Mouse (Mus musculus) midbrain, embryonic 16.5 days (tissue): ENCODE data around the gene Greb1. TPM values are rescaled to one million over a fixed set of nuclear protein-coding genes. Genes with fewer than 3 reads are reported as not detected.

Experiments
- ATAC-seq: fragments of 200-750 bp; cut with Nextera tagmentation; 2 replicates; pipeline ENCODE4 v1.8.0; 2017; ENCODE audit warnings: moderate TSS enrichment
- H3K27ac ChIP-seq: fragments of 300-500 bp; sonication (generic); 2 replicates; pipeline ENCODE4 v1.5.1; 2014; ENCODE audit warnings: mild to moderate bottlenecking, low read length, mixed read lengths
- H3K27me3 ChIP-seq: fragments of 300-500 bp; sonication (generic); 2 replicates; pipeline ENCODE4 v1.6.1; 2014; ENCODE audit warnings: low read depth, low read length, mixed read lengths; ENCODE audit not compliant: control insufficient read depth, insufficient read depth
- H3K36me3 ChIP-seq: fragments of 300-500 bp; sonication (generic); 2 replicates; pipeline ENCODE4 v1.6.1; 2014; ENCODE audit warnings: mild to moderate bottlenecking, low read length, moderate library complexity, mixed read lengths; ENCODE audit not compliant: control insufficient read depth, insufficient read depth
- H3K4me1 ChIP-seq: fragments of 300-500 bp; sonication (generic); 2 replicates; pipeline ENCODE4 v1.6.1; 2014; ENCODE audit warnings: mild to moderate bottlenecking, low read length, mixed read lengths; ENCODE audit not compliant: control insufficient read depth, insufficient read depth
- H3K4me2 ChIP-seq: fragments of 300-500 bp; sonication (generic); 2 replicates; pipeline ENCODE4 v1.6.1; 2014; ENCODE audit warnings: mild to moderate bottlenecking, low read length, mixed read lengths
- H3K4me3 ChIP-seq: fragments of 300-500 bp; sonication (generic); 2 replicates; pipeline ENCODE4 v1.5.1; 2014; ENCODE audit warnings: low read depth, mild to moderate bottlenecking, low read length, moderate library complexity, mixed read lengths
- H3K9ac ChIP-seq: fragments of 300-500 bp; sonication (generic); 2 replicates; pipeline ENCODE4 v1.6.1; 2014; ENCODE audit warnings: low read depth, low read length, mixed read lengths
- H3K9me3 ChIP-seq: fragments of 300-500 bp; sonication (generic); replicated peaks from 2 replicates; pipeline ENCODE4 v1.6.1; 2014; ENCODE audit warnings: mild to moderate bottlenecking, low read length, mixed read lengths; ENCODE audit not compliant: control insufficient read depth, poor library complexity, severe bottlenecking
- WGBS: fragments of 180-500 bp; shearing (Covaris S2); extraction: QIAGEN DNeasy Blood & Tissue Kit; methylation state at CpG from one replicate; pipeline ENCODE4 v1.1.7; 2014; 5-methylcytosine and 5-hydroxymethylcytosine counted together
- polyA plus RNA-seq: library from polyadenylated mRNA; unstranded; fragments of >200 nt; fragmentation: Nextera tagmentation; extraction: Ambion mirVana; gene quantifications from 2 replicates; pipeline ENCODE4 v1.2.1, GENCODE M21; 2015

Greb1 gene
- polyA plus RNA-seq, 1 experiment from 2014 or later, result 0.98 TPM

DNA sequence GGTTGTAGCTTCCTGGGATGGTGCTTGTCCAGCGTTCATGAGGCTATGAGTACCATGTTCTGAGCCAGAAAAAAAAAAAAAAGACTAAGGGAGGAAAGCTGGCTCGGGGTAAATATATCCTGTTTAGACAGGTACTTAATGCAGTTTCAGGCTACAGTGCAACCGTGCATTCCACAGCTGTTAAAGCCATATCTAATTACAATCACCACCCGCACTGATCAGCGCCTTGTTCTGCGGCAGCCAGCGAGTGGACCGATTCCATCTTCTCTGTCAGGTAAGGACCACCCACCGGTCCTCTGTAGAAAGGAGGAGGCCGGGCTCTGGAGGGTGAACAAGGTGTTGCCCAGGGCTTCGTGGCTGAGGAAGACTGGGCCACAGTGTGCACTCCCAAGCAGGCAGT lies 34.0 kb upstream of the Greb1 start:
- no peak overlapping the region for H3K27ac ChIP-seq
- H3K4me2 ChIP-seq, result no peak overlapping the region
- no peaks in the 10 kb centered on the region for H3K36me3 ChIP-seq
- no peak overlapping the region for H3K4me3 ChIP-seq
- H3K9ac ChIP-seq, result no peak overlapping the region
- H3K4me1 ChIP-seq, result no peaks in the 10 kb centered on the region
- H3K9me3 ChIP-seq, result peaks cover 4% of the 10 kb centered on the region; the same call in 1 of the 2 replicates
- H3K27me3 ChIP-seq, result no peaks in the 10 kb centered on the region
- WGBS, result 76% methylated on average over 11 of the region's 11 CpGs
- ATAC-seq, result no peak

DNA sequence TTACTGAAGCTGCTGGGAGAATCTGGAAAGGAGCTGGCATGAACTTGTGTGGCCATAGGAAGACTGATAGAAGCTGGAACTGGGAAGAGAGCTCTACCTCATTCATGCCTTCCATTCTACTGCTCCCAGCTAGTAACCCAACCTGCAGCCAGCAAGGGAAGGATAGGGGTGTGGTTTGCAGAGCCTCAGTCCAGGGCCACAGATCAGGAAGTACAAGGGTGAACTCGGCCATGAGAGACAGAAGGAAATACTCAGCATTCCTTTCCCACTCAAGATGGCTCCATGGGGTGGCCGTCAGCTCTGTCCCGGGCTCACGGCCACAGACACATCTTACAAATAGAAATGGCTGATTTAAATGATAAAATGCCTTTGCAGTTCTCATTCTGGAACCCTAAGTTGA lies 30.4 kb upstream of the Greb1 start:
- H3K9me3 ChIP-seq, result no peaks in the 10 kb centered on the region
- H3K9ac ChIP-seq, result no peak overlapping the region
- H3K27me3 ChIP-seq, result no peaks in the 10 kb centered on the region
- WGBS, result 80% methylated on average over 4 of the region's 4 CpGs
- H3K4me2 ChIP-seq, result no peak overlapping the region
- H3K27ac ChIP-seq, result no peak overlapping the region
- H3K4me1 ChIP-seq, result no peaks in the 10 kb centered on the region
- H3K4me3 ChIP-seq, result no peak overlapping the region
- no peak for ATAC-seq
- H3K36me3 ChIP-seq, result 0 out of 2 replicates have a peak, but pooled peaks cover 2% of the 10 kb centered on the region

DNA sequence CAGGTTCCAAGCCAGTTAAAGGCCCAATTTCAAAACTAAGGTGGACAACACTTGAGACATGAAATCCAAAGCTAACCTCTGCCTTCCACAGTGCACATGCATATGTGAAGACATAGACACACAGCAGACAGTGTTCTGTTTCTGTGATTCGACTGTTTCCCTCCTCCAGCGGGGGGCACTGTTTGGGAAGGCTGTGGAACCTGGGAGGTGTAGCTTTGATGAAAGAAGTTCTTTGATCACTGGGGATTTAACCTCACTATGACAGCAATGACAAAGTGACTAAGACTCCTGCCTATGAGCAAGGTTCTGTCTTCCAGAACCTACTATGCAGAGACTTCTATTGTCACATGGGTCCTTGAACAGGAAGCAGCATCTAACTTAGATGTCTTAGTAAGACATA lies 29.1 kb upstream of the Greb1 start:
- no peak overlapping the region for H3K4me3 ChIP-seq
- no peaks in the 10 kb centered on the region for H3K27me3 ChIP-seq
- no peak overlapping the region for H3K9ac ChIP-seq
- no peaks in the 10 kb centered on the region for H3K4me1 ChIP-seq
- no peak overlapping the region for H3K4me2 ChIP-seq
- peaks cover 9% of the 10 kb centered on the region; the same call in 1 of the 2 replicates for H3K36me3 ChIP-seq
- no peak for ATAC-seq
- 83% methylated on average over 2 of the region's 2 CpGs for WGBS
- H3K9me3 ChIP-seq, result no peaks in the 10 kb centered on the region
- no peak overlapping the region for H3K27ac ChIP-seq

DNA sequence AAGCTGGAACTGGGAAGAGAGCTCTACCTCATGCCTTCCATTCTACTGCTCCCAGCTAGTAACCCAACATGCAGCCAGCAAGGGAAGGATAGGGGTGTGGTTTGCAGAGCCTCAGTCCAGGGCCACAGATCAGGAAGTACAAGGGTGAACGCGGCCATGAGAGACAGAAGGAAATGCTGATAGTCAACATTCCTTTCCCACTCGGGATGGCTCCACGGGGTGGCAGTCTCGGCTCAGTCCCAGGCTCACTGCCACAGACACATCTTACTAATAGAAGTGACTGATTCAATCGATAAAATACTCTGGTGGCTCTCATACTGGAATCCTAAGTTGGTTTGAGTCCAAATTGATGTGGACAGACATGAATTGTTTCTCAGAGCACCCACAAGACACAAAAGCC lies 27.8 kb upstream of the Greb1 start:
- Histone ChIP-seq H3K36me3 (peaks cover 13% of the 10 kb centered on the region; the same call in 1 of the 2 replicates), H3K27ac (no peak overlapping the region), H3K4me3 (no peak overlapping the region), H3K4me1 (no peaks in the 10 kb centered on the region), H3K4me2 (no peak overlapping the region), H3K9ac (no peak overlapping the region), H3K27me3 (no peaks in the 10 kb centered on the region), H3K9me3 (no peaks in the 10 kb centered on the region)
- no peak for ATAC-seq
- WGBS, result 82% methylated on average over 6 of the region's 6 CpGs

DNA sequence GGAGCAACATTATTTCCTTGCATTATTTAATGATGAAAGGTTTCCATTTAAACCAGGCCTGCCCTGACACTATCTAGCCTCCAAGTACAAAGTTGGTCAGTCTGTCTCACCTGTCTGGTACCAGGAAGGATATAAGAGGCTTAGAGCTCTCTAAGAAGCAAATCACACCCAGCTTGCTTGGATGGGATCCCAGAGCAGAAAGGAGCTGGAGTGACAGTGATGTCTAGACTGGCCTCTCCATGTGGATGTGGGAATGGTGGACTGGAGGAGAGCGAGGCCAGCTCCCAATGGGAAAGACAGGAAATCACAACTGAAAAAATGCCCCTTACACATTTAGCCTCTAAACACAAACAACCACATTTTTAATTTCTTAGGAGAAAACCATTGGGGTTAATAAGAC lies 23.0 kb upstream of the Greb1 start:
- Histone ChIP-seq H3K9me3 (no peaks in the 10 kb centered on the region), H3K4me2 (no peak overlapping the region), H3K27me3 (no peaks in the 10 kb centered on the region), H3K9ac (no peak overlapping the region), H3K4me1 (peaks cover 1% of the 10 kb centered on the region; the same call in 1 of the 2 replicates), H3K27ac (no peak overlapping the region), H3K36me3 (peaks cover 23% of the 10 kb centered on the region), H3K4me3 (no peak overlapping the region)
- 89% methylated on average over 1 of the region's 1 CpGs for WGBS
- no peak for ATAC-seq

DNA sequence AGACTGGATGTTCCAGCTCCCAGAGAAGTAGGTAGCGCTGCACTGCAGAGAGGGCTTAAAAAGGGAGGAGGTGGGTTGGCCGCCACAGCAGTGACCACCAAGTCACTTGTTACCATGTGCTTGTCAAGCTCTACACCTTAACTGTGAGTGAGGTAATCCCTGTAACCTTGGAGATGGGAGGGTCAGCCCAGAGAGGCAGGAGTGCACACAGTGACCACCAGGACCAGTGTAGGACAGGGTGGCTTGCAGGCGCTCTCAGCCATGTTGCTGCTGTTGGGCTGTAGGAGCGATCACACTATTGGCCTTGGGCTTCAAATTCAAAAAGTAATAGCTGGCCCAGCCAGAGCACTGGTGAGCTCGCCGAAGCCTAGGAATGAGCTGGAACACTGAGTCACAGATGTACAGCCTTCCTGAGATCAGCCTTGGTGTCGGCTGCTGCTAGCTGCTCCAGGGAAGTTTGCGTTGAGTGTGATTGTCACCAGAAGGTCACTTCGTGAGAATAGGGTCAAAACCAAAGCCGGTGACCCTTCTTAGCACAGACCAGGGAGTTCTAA lies 21.6 kb upstream of the Greb1 start:
- H3K9me3 ChIP-seq, result no peaks in the 10 kb centered on the region
- 90% methylated on average over 10 of the region's 10 CpGs for WGBS
- no peak overlapping the region for H3K27ac ChIP-seq
- H3K4me3 ChIP-seq, result no peak overlapping the region
- ATAC-seq, result no peak
- H3K4me2 ChIP-seq, result no peak overlapping the region
- H3K27me3 ChIP-seq, result no peaks in the 10 kb centered on the region
- peaks cover 6% of the 10 kb centered on the region; the same call in 1 of the 2 replicates for H3K4me1 ChIP-seq
- no peak overlapping the region for H3K9ac ChIP-seq
- peaks cover 21% of the 10 kb centered on the region for H3K36me3 ChIP-seq

DNA sequence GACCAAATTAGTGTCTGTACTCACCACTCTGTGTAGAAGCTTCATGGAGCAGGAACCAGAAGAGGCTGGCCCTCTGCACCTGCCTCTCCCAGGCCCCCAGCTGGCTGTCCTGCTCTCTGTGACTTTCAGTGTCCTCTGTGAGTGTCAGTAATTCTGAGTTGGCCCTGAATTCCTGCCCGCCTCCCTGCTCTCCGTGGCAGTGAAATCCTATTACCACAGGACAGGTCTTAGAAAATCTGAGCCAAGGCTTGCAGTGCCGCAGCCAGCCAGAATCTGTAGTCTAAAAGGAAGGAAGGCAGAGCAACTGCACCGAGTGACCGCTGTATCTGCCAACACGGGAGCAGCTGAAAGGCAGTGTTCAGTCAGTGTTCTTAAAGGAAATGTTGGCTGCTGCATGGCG lies 20.1 kb upstream of the Greb1 start:
- Histone ChIP-seq H3K27me3 (no peaks in the 10 kb centered on the region), H3K27ac (peak overlapping the region; percentile 51), H3K4me3 (no peak overlapping the region), H3K4me2 (no peak overlapping the region), H3K9ac (no peak overlapping the region), H3K9me3 (no peaks in the 10 kb centered on the region), H3K4me1 (peaks cover 6% of the 10 kb centered on the region; the same call in 1 of the 2 replicates), H3K36me3 (peaks cover 27% of the 10 kb centered on the region)
- WGBS, result 47% methylated on average over 7 of the region's 7 CpGs
- ATAC-seq, result peak; percentile 54

DNA sequence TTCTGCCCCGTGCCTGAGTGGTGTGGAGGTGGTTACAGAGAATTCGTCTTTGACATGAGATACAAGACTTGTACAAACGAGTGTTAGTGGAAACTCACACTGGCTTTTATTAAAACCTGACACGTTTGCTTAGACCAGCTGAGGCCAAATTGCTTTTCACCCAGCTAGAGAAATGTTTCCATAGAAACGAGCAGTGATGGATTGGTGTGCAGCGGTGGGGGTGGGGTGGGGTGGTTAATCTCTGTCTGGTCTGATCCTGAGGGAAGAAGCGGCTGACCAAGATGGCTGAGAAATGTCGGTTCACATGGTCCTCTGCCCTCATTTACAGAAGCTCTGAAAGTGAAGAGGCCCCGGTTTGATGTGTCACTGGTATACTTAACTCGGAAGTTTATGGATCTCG lies 17.8 kb upstream of the Greb1 start:
- H3K4me2 ChIP-seq, result no peak overlapping the region
- H3K27ac ChIP-seq, result no peak overlapping the region
- H3K9ac ChIP-seq, result no peak overlapping the region
- ATAC-seq, result peak; percentile 55
- no peaks in the 10 kb centered on the region for H3K9me3 ChIP-seq
- no peak overlapping the region for H3K4me3 ChIP-seq
- peaks cover 15% of the 10 kb centered on the region for H3K36me3 ChIP-seq
- 18% methylated on average over 11 of the region's 11 CpGs for WGBS
- peaks cover 6% of the 10 kb centered on the region; the same call in 1 of the 2 replicates for H3K4me1 ChIP-seq
- no peaks in the 10 kb centered on the region for H3K27me3 ChIP-seq

DNA sequence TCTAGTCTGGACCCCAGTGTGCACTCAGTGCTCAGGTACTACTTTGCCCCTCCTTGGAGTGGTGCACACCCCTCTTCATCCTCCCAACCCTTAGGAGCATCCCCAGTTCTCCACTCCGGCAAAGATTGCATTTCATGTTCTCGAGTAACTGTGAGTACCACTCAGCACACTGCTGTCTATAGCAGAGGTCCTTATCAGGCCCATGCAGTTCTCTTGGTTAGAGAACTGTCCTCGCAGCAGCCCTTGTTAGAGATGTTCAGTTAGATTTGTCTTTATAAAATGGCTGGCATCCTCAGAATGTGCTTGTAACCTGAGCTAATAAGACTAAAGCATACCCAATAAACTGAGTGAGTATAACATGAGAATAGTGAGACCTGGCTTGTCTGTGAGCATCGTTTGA lies 16.5 kb upstream of the Greb1 start:
- WGBS, result 91% methylated on average over 4 of the region's 4 CpGs
- ATAC-seq, result no peak
- no peak overlapping the region for H3K4me3 ChIP-seq

More for the DNA sequence above, 16.5 kb upstream of the Greb1 start:
- no peaks in the 10 kb centered on the region for H3K9me3 ChIP-seq
- H3K4me1 ChIP-seq, result peaks cover 15% of the 10 kb centered on the region
- no peak overlapping the region for H3K4me2 ChIP-seq
- H3K9ac ChIP-seq, result no peak overlapping the region
- H3K36me3 ChIP-seq, result peaks cover 14% of the 10 kb centered on the region
- no peak overlapping the region for H3K27ac ChIP-seq
- H3K27me3 ChIP-seq, result no peaks in the 10 kb centered on the region
